Mouse (Mus musculus): ENCODE data around the gene Morn4.

DNA sequence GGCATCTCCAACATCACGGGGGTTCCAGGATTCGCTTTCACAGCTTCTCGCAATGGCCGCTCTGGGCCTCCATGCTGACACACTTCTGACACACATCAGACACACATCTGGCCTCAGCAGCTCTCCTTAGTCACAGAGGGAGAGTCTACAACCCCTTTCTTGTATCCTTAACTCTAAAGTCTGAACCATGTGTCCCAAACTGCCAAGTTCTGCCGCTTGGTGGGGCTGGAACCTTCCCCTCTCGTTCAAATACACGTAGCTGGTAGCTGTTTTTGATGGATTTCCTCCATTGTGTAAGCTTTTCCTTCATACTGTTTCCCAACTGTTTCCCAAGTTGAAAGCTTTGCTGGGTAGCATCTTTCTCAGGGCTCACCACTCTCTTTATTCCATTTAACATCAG lies 14.9 kb downstream of the Morn4 start:
- TF ChIP-seq CTCF (IDR thresholded peaks at IDR 0.05; ENCODE audit: control insufficient read depth, insufficient read depth, insufficient replicate concordance, low read depth, low read length) (no peak), POLR2A (IDR thresholded peaks at IDR 0.05; ENCODE audit: control insufficient read depth, low read depth, low read length) (no peak)

Measured in testis, adult 2 months (tissue).